Mouse (Mus musculus) limb, embryonic 10.5 days (tissue): ENCODE measurements at regions not wholly inside any gene's neighbourhood (a gene's known extent, or its start where the extent isn't known, plus 50 kb on each side); places are given as distances from the start of the nearest gene placed in this dataset.
A peak's percentile ranks its signal among the peaks of the same experiment; 100 is the strongest.

Experiments
- DNase-seq: peaks from one replicate; pipeline ENCODE4 v3.0.0-alpha.2; 2017; ENCODE audit warnings: low spot score
- H3K27ac ChIP-seq: fragments of 300-500 bp; sonication (generic); 2 replicates; pipeline ENCODE4 v1.5.1; 2016; ENCODE audit warnings: mild to moderate bottlenecking
- H3K27me3 ChIP-seq: fragments of 300-500 bp; sonication (generic); 2 replicates; pipeline ENCODE4 v1.6.1; 2016; ENCODE audit warnings: low read depth, mild to moderate bottlenecking; ENCODE audit not compliant: poor library complexity, severe bottlenecking
- H3K36me3 ChIP-seq: fragments of 300-500 bp; sonication (generic); 2 replicates; pipeline ENCODE4 v1.6.1; 2016; ENCODE audit warnings: mild to moderate bottlenecking, moderate library complexity
- H3K4me1 ChIP-seq: fragments of 300-500 bp; sonication (generic); 2 replicates; pipeline ENCODE4 v1.6.1; 2016
- H3K4me3 ChIP-seq: fragments of 300-500 bp; sonication (generic); 2 replicates; pipeline ENCODE4 v1.5.1; 2016; ENCODE audit warnings: mild to moderate bottlenecking, moderate library complexity
- H3K9me3 ChIP-seq: fragments of 300-500 bp; sonication (generic); replicated peaks from 2 replicates; pipeline ENCODE4 v1.6.1; 2016; ENCODE audit warnings: mild to moderate bottlenecking
- WGBS: fragments of 180-500 bp; shearing (Covaris S2); methylation state at CpG from one replicate; pipeline ENCODE4 v1.1.7; 2016; 5-methylcytosine and 5-hydroxymethylcytosine counted together

GRCm38 (mm10) chr6:50940118-50940517 lies 285.9 kb upstream of the Npvf start:
- Histone ChIP-seq H3K9me3 (no peaks in the 10 kb centered on the region), H3K27me3 (no peaks in the 10 kb centered on the region; the same call in 1 of the 2 replicates), H3K36me3 (no peaks in the 10 kb centered on the region), H3K4me3 (no peak overlapping the region), H3K4me1 (peaks cover 37% of the 10 kb centered on the region), H3K27ac (no peak overlapping the region)
- DNase-seq, result no peak
- 16% methylated on average over 1 of the region's 1 CpGs for WGBS

GRCm38 (mm10) chr6:50940641-50941398 lies 286.6 kb upstream of the Npvf start:
- no peaks in the 10 kb centered on the region for H3K36me3 ChIP-seq
- 52% methylated on average over 10 of the region's 10 CpGs for WGBS
- H3K9me3 ChIP-seq, result no peaks in the 10 kb centered on the region
- H3K27me3 ChIP-seq, result no peaks in the 10 kb centered on the region; the same call in 1 of the 2 replicates
- no peak for DNase-seq
- H3K4me3 ChIP-seq, result no peak overlapping the region
- H3K27ac ChIP-seq, result peak overlapping the region; percentile 77
- H3K4me1 ChIP-seq, result peaks cover 39% of the 10 kb centered on the region

- WGBS, result 69% methylated on average over 5 of the region's 5 CpGs
- no peak for DNase-seq
- peaks cover 48% of the 10 kb centered on the region for H3K4me1 ChIP-seq
- H3K27me3 ChIP-seq, result no peaks in the 10 kb centered on the region
- no peaks in the 10 kb centered on the region for H3K36me3 ChIP-seq
- no peaks in the 10 kb centered on the region for H3K9me3 ChIP-seq
- H3K27ac ChIP-seq, result peak overlapping the region; percentile 77
- no peak overlapping the region for H3K4me3 ChIP-seq
Observed at GRCm38 (mm10) chr6:50942696-50943095, 288.5 kb upstream of the Npvf start.

GRCm38 (mm10) chr6:50948061-50948460 lies 293.8 kb upstream of the Npvf start:
- Histone ChIP-seq H3K4me1 (peaks cover 37% of the 10 kb centered on the region), H3K27me3 (no peaks in the 10 kb centered on the region), H3K9me3 (no peaks in the 10 kb centered on the region), H3K4me3 (no peak overlapping the region), H3K36me3 (no peaks in the 10 kb centered on the region), H3K27ac (no peak overlapping the region)
- DNase-seq, result no peak
- WGBS, result 51% methylated on average over 4 of the region's 4 CpGs

- WGBS, result 92% methylated on average over 5 of the region's 5 CpGs
- Histone ChIP-seq H3K4me3 (no peak overlapping the region), H3K27me3 (no peaks in the 10 kb centered on the region), H3K4me1 (peaks cover 34% of the 10 kb centered on the region), H3K27ac (peak overlapping the region; percentile 44; the same call in 1 of the 2 replicates), H3K9me3 (no peaks in the 10 kb centered on the region), H3K36me3 (no peaks in the 10 kb centered on the region)
- DNase-seq, result no peak
Observed at GRCm38 (mm10) chr6:50949361-50949760, 295.1 kb upstream of the Npvf start.

- no peak overlapping the region for H3K4me3 ChIP-seq
- H3K9me3 ChIP-seq, result no peaks in the 10 kb centered on the region
- H3K27me3 ChIP-seq, result no peaks in the 10 kb centered on the region
- DNase-seq, result no peak
- peaks cover 40% of the 10 kb centered on the region for H3K4me1 ChIP-seq
- H3K36me3 ChIP-seq, result no peaks in the 10 kb centered on the region
- WGBS, result 66% methylated on average over 11 of the region's 11 CpGs
- peak overlapping the region; percentile 44; the same call in 1 of the 2 replicates for H3K27ac ChIP-seq
Observed at GRCm38 (mm10) chr6:50949883-50950583, 295.8 kb upstream of the Npvf start.

- WGBS, result 83% methylated on average over 4 of the region's 4 CpGs
- DNase-seq, result no peak
Observed at GRCm38 (mm10) chr6:50957328-50957900, 303.2 kb upstream of the Npvf start.

GRCm38 (mm10) chr6:50960341-50960740 lies 306.1 kb upstream of the Npvf start:
- H3K4me3 ChIP-seq, result no peak overlapping the region

More at GRCm38 (mm10) chr6:50957328-50957900, 303.2 kb upstream of the Npvf start:
- Histone ChIP-seq H3K27ac (peak overlapping the region; percentile 68), H3K27me3 (no peaks in the 10 kb centered on the region), H3K36me3 (no peaks in the 10 kb centered on the region), H3K9me3 (no peaks in the 10 kb centered on the region), H3K4me3 (no peak overlapping the region), H3K4me1 (peaks cover 63% of the 10 kb centered on the region)

GRCm38 (mm10) chr6:50961592-50961991 lies 307.4 kb upstream of the Npvf start:
- Histone ChIP-seq H3K4me1 (peaks cover 51% of the 10 kb centered on the region), H3K27ac (no peak overlapping the region), H3K36me3 (no peaks in the 10 kb centered on the region), H3K27me3 (no peaks in the 10 kb centered on the region), H3K4me3 (no peak overlapping the region), H3K9me3 (no peaks in the 10 kb centered on the region)
- DNase-seq, result no peak
- 86% methylated on average over 6 of the region's 6 CpGs for WGBS

More at GRCm38 (mm10) chr6:50960341-50960740, 306.1 kb upstream of the Npvf start:
- no peaks in the 10 kb centered on the region for H3K36me3 ChIP-seq
- WGBS, result 78% methylated on average over 5 of the region's 5 CpGs
- H3K27me3 ChIP-seq, result no peaks in the 10 kb centered on the region
- no peak for DNase-seq
- 0 out of 2 replicates have a peak overlapping the region, but pooled peaks have one; percentile 14 for H3K27ac ChIP-seq
- H3K9me3 ChIP-seq, result no peaks in the 10 kb centered on the region
- peaks cover 61% of the 10 kb centered on the region for H3K4me1 ChIP-seq

GRCm38 (mm10) chr6:50968546-50968945 lies 314.3 kb upstream of the Npvf start:
- peak overlapping the region; percentile 50; the same call in 1 of the 2 replicates for H3K27ac ChIP-seq
- no peaks in the 10 kb centered on the region for H3K36me3 ChIP-seq
- no peak overlapping the region for H3K4me3 ChIP-seq
- WGBS, result 94% methylated on average over 5 of the region's 5 CpGs
- H3K9me3 ChIP-seq, result no peaks in the 10 kb centered on the region
- no peaks in the 10 kb centered on the region for H3K27me3 ChIP-seq
- peaks cover 64% of the 10 kb centered on the region for H3K4me1 ChIP-seq
- DNase-seq, result no peak

- no peaks in the 10 kb centered on the region for H3K9me3 ChIP-seq
- peak overlapping the region; percentile 50; the same call in 1 of the 2 replicates for H3K27ac ChIP-seq
- no peak for DNase-seq
- H3K4me3 ChIP-seq, result no peak overlapping the region
- no peaks in the 10 kb centered on the region for H3K36me3 ChIP-seq
- H3K4me1 ChIP-seq, result peaks cover 70% of the 10 kb centered on the region
- 42% methylated on average over 6 of the region's 6 CpGs for WGBS
- H3K27me3 ChIP-seq, result no peaks in the 10 kb centered on the region
Observed at GRCm38 (mm10) chr6:50969341-50969740, 315.1 kb upstream of the Npvf start.

- 22% methylated on average over 7 of the region's 7 CpGs for WGBS
- no peak for DNase-seq
- Histone ChIP-seq H3K27ac (peak overlapping the region; percentile 46), H3K36me3 (no peaks in the 10 kb centered on the region), H3K4me1 (peaks cover 71% of the 10 kb centered on the region), H3K4me3 (no peak overlapping the region), H3K9me3 (no peaks in the 10 kb centered on the region), H3K27me3 (no peaks in the 10 kb centered on the region)
Observed at GRCm38 (mm10) chr6:50969997-50970396, 315.8 kb upstream of the Npvf start.

GRCm38 (mm10) chr6:50970770-50971169 lies 316.5 kb upstream of the Npvf start:
- no peaks in the 10 kb centered on the region for H3K27me3 ChIP-seq
- 73% methylated on average over 8 of the region's 8 CpGs for WGBS

More at GRCm38 (mm10) chr6:50970770-50971169, 316.5 kb upstream of the Npvf start:
- Histone ChIP-seq H3K4me3 (no peak overlapping the region), H3K9me3 (no peaks in the 10 kb centered on the region), H3K36me3 (no peaks in the 10 kb centered on the region), H3K27ac (peak overlapping the region; percentile 74), H3K4me1 (peaks cover 74% of the 10 kb centered on the region)
- DNase-seq, result no peak
